Mouse (Mus musculus) gonadal fat pad, adult 2 months (tissue): Measurements from ENCODE around the gene C4bp. TPM values are rescaled to one million over a fixed set of nuclear protein-coding genes. Genes with fewer than 3 reads are reported as not detected.
"Not testable (repeated sequence)": the region's sequence is repeated elsewhere in the genome, so short reads cannot be mapped to it uniquely, and the experiment has no call there.

Experiments used
- DNase-seq: peaks from one replicate; pipeline ENCODE4 v3.0.0-alpha.2; 2012; ENCODE audit warnings: low read depth
- polyA plus RNA-seq: library from polyadenylated mRNA; depleted of rRNA; stranded (reverse); fragments of >200 nt; gene quantifications from 2 replicates; pipeline ENCODE4 v1.2.3, GENCODE M21; 2012; rRNA removed

Gene C4bp
- 337 and 541 TPM in 2 replicates for polyA plus RNA-seq

- DNase-seq, result no peak
Observed at GRCm38 (mm10) chr1:130661454-130661853, at the start of gene C4bp. C4bp (minus strand) TSS chr1:130661632.

- DNase-seq, result no peak
Observed at GRCm38 (mm10) chr1:130710283-130711080, 49.0 kb upstream of the C4bp start.

- peak; percentile 89 for DNase-seq
Observed at GRCm38 (mm10) chr1:130703613-130704012, 42.2 kb upstream of the C4bp start.

GRCm38 (mm10) chr1:130701976-130702375 lies 40.5 kb upstream of the C4bp start:
- no peak for DNase-seq

- DNase-seq, result no peak
Observed at GRCm38 (mm10) chr1:130699937-130700633, 38.7 kb upstream of the C4bp start.

- DNase-seq, result no peak
Observed at GRCm38 (mm10) chr1:130698601-130699000, 37.2 kb upstream of the C4bp start.

- DNase-seq, result no peak
Observed at GRCm38 (mm10) chr1:130683905-130684304, 22.5 kb upstream of the C4bp start.

GRCm38 (mm10) chr1:130681656-130682413 lies 20.4 kb upstream of the C4bp start:
- no peak for DNase-seq

GRCm38 (mm10) chr1:130681075-130681474 lies 19.6 kb upstream of the C4bp start:
- DNase-seq, result no peak

GRCm38 (mm10) chr1:130678551-130678950 lies 17.1 kb upstream of the C4bp start:
- no peak for DNase-seq

- DNase-seq, result not testable (repeated sequence)
Observed at GRCm38 (mm10) chr1:130663576-130663975, 2.1 kb upstream of the C4bp start.

GRCm38 (mm10) chr1:130659641-130660040 lies 1.8 kb downstream of the C4bp start:
- not testable (repeated sequence) for DNase-seq

GRCm38 (mm10) chr1:130644103-130644502 lies 17.3 kb downstream of the C4bp start:
- no peak for DNase-seq

GRCm38 (mm10) chr1:130640967-130641366 lies 20.5 kb downstream of the C4bp start:
- no peak for DNase-seq

- no peak for DNase-seq
Observed at GRCm38 (mm10) chr1:130633761-130634410, 27.5 kb downstream of the C4bp start.

- no peak for DNase-seq
Observed at GRCm38 (mm10) chr1:130633316-130633715, 28.1 kb downstream of the C4bp start.

- DNase-seq, result no peak
Observed at GRCm38 (mm10) chr1:130629521-130629920, 31.9 kb downstream of the C4bp start, which contains the start of gene Zp3r. Zp3r (minus strand) TSS chr1:130629621.

GRCm38 (mm10) chr1:130596291-130596690 lies 65.1 kb downstream of the C4bp start:
- DNase-seq, result no peak

- DNase-seq, result no peak
Observed at GRCm38 (mm10) chr1:130588659-130589058, 72.8 kb downstream of the C4bp start.
